Mouse (Mus musculus) layer of hippocampus, adult 8-10 months (tissue): ENCODE results near the gene Axl. TPM values are rescaled to one million over a fixed set of nuclear protein-coding genes. Genes with fewer than 3 reads are reported as not detected.
"Not testable (repeated sequence)": the region's sequence is repeated elsewhere in the genome, so short reads cannot be mapped to it uniquely, and the experiment has no call there.

Experiments
- DNase-seq, 2 experiments: peaks; one replicate each; pipeline ENCODE4 v3.0.0; 2022; ENCODE audit warnings: low spot score in 2 of 2
- total RNA-seq, 4 experiments: library from RNA; stranded (reverse); gene quantifications; 2 replicates each; pipeline ENCODE4 v1.2.4; 2022

The Axl gene
- total RNA-seq, 4 experiments from 2014 or later: 40.7 to 75.5 (median 58.6) TPM

DNA sequence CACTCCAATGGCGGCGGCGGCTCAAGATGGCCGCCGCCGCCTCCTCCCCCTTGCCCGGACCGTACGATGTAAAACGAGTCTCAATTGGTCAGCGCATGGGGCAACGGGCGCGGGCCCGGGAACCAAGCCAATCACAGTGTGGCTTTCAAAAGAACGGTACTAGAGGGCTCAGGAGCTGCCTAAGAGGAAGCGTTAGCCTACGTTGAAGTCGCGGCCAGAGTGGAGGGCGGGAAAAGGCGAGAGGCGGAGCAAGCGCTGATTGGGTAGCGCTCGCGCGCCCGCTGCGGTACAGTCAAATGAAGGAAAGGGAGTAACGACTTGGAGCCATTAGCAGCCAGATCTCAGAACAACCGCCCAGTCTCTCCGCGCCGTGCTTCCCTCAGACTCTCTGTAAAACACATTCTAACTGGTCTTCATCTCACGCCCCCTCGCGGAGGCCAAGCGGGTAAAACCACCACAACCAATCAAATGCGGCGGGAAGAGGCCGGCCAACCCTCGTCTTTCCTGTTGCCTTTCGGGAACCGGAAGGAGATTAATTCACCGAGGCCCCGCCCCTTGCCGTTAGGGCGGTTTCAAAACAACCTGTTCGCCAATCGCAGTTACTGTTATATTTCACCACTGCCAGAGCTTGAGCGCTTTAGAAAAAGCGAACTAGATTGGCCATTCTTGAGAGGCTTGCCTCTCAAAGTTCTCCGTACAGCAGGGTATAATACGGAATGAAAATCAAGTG is 33.6 kb downstream of the Axl start, which contains the start of gene Hnrnpul1:
Gene Hnrnpul1, minus strand, starts transcription at position 20 of the 730 bp plus-strand sequence.
- DNase-seq: peak; percentile 100

DNA sequence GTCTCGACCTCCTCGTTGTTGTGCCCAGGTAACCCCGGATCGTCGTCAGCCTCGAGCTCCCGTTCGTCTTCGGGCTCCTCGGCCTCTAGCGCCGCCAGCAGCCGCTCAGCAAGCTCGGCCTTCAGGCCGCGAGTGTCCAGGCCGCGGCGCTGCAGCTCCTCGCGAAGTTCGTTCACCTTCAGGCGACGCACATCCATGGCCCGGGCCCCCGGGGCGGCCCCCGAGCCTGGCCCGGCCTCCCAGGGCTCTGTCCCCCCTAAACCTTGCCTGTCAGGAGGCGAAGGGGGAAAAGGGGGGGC is 34.1 kb downstream of the Axl start:
- no peak for DNase-seq

DNA sequence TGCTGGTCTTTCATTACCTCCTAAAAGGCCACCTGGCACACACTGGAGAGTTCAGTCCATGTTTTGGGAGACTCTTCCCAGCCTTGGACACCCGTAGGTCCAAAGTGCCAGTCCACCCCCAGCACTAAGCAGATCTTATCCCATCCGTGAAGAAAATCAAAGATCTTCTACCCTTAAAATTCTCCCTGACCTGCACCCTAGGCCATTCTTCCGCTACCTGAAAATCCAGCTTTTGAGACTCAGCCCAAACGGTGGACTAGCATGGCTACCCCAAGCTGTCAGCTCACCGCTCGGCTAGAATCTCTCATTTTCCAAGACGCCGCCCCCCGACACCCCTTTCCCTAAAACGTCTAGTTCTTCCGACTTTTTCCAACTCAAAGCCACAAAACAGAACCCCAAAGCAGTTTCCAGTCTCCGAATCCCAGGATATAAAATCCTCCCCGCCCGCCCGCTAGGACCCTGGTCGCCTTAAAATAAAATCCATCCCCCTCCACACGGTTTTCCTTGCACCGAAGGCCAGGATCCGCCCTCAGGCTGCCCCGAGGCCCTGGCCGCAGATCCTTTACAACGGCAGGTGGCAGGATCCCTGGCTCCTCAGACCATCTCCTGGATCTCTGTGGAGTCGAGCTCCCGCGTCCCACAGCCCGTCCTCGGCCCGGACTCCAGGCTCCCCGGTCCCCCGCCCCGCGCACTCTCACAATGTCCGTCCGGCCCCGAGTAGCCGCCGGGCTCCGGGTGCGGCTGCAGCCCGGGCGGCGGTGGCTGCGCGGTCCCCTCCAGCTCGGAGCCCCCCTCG is 34.7 kb downstream of the Axl start:
- no peak for DNase-seq

DNA sequence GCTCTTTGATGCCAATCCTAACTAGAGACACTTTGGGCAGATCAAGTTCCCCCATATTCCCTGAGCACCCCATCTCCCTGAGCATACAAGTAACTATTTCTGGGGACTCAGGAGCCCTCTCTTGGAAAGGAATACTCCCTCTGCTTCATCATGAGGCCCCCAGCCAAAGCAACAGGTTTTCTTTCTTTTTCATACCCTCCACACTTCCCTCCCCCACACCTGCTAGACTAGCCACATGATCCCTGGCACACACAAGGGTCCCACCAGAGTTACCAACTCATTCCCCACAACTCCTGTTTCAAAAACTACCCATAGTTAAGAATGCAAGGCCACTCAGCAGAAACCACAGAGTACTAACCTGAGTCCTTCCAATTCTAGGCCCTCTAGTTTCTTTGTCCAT is 35.4 kb downstream of the Axl start:
- DNase-seq: no peak

DNA sequence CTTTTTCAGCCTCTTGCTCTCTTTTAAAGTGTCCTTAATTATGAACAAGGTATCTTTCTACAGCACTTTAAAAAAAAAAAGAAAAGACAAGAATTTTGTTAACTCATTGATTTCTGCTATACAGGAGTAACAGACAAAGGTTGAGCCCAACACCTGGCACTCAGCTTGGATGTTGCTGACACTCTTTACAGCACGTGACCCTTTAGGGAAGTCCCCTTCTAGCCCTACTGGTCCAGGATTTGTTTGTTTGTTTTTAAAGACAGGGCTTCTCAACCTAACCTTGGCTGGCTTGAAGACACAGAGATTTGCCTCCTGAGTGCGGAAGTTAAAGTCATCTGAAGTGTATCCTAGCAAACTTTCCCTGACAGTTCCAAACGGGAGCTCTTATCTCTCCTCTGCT is 41.7 kb downstream of the Axl start:
- no peak for DNase-seq

DNA sequence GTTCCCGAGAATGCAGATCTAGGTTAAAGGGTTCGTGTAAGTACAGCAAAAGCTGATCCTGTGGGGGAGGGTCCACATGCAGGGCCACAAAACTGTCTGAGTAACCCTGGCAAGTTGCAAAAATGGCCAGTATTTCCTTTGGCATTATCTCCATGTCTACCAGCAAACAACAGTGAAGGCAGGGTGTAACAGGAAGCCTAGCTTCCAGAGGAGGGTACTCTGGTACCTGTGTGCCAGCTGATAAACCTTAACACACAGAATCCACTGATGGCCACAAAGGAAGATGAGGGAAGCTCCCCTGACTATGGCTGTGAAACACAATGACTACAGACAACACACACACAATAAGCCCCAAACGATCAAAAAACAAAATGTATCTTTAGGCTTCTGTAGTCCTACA is 50.2 kb downstream of the Axl start:
- no peak for DNase-seq

DNA sequence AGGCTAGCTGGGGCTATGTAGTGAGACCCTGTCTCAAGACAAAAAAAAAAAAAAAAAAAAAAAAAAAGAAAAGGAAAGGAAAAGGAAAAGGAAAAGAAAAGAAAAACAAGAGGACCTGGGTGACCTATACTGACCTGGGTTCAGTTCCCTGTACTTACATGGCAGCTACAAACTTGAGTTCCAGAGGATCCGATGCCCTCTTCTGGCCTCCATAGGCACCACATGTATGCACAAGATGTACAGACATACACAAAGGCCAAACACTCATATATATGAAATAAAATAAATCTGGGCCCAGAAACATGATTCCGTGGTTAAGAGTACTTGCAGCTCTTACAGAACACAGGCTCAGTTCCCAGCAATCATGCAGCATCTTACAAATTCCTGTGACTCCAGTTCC is 51.6 kb downstream of the Axl start:
- no peak for DNase-seq

DNA sequence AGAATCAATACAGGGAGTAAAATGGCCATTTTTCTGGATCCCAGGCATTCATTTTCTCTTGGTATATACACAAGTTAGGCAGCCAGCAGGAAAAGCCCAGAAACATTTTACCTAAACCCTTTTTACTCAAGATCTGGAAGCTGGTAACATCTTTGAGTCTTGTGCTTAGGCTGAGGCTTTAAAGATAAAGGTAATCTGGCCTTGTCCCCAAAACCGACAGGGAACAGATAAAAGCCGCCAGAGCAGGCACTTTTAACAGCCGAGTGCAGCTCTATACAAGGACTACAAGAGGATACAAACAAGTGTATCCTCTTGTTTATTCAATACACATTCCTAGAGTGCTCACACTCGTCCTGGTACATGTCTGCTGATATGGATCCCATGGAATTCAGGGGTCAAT is 53.5 kb downstream of the Axl start:
- no peak for DNase-seq

DNA sequence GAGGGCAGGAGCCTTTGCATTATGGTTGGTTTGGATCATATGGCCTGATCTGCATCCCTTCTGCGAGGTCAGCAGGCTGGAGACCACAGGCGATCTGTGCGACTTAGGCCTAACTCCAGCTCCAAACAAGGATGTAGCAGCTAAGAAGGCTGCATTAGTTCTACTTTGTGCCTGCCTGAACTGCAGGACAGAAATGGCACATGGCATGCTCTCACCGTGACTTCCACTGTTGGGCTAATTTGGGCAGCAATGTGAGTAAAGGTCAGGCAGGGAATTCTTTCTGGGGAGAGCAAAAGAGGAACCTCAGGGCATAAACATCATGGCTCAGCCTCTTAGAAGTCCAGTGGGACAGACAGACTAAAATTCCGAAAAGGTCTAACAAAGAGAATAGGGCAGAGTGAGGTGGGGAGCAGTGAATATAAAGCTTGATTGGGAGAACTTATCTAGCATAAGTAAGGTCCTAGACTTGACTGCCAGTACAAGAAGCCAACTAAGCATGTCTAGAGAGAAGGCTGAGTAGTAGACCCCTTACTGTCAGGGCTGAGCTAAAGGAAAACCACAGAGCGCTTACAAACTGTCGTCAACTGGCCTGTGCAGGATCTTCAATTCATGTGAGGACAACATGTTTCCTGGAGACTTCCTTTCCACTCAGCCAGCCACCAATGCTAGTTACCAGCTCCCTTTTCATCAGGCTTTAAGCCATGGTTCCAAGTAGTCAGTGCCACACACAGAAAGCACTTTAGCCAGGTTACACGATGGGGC is 57.0 kb downstream of the Axl start:
- DNase-seq: no peak

DNA sequence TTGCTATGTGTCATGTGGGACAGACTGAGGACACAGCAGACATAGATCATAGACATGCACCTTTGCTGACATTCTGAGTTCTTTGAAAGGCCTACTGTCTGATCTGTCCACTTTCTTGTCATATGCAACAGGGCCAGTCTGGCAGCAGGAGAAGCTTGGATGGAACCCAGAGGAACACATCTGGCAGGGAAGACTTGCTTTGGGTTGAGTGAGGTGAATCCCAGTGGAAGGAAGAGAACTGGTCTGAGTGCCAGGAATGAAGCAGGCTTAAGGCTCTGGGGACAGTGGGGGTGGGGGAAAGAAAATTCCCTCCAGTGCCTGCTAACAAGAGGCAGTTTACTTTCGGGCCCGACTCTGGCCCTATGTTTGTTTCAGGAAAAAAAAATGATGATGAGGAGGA is 58.6 kb downstream of the Axl start:
- no peak for DNase-seq

DNA sequence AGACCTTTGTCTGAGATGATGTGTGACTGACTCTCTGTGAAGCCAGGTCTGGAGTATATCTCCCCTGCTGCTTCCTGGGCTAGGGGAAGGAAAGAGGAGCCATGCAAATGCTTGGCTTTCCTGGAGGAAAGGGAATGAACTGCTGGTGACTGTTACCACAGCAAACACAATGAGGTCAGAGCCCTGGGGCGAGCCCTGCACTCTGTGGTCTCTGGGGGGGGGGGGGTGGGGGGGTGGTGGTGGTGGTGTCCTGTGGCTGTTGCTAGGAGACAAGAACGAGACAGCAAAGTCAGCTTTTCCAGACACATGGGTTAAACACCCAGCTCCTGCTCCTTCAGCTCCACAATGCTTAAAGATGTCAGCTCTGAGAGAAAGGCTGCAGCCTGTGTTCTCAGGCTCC is 59.1 kb downstream of the Axl start:
- DNase-seq: no peak

DNA sequence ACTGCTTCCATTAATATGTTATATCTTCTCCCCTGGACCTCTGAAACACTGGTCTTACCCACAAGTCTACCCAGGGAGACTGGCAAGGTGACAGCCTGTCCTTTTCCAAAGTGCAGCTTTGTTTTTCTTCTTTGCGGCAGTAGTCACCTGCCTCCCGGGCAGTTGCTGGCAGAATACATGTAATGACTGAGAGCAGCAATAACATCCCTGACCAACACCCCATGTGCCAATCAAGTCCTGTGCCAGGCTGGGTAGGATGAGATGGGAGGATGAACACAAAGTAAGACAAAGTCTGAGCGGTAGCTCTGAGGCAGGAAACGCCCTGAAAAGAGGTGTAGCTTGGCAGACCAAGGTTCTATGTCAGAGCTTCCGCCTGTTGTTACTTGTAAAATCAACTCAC is 60.7 kb downstream of the Axl start:
- no peak for DNase-seq

DNA sequence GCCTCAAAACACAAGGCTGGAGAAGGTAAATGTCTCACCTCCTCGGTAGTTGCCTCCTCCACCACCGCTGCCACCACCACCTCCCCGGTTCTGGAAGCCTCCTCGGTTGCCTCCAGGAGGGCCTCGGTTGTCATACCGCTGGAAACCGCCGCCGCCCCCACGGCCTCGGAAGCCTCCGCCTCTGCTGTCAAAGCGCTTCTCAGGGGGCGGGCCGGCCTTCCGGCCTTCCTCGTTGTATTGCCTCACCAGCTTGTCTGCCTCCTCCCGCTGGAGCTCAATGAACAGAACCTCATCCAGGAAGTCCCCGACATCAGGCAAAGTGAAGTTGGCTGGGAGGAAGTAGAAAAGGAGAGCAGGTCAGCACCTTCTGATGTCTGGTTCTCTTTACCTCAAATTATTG is 62.6 kb downstream of the Axl start:
- no peak for DNase-seq

DNA sequence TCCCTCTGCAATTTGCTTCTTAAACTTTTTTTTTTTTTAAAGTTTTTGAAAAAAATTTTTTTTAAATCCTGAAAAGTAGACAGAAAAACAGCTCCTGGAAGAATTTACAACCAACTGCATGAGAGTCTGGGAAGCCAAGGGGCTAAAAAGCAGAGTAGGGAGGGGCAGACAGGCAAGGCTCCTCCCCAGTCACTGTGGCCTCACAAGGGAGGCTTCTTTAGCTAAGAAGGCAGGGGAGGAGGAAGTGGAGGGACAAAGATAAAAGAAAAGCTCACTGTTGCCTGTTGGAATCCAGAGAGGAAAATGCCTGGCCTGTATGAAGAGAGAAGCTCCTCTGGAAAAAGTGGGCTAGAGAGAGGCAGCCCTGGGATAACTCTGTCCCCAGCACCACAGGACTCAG is 66.7 kb downstream of the Axl start:
- DNase-seq: not testable (repeated sequence)

DNA sequence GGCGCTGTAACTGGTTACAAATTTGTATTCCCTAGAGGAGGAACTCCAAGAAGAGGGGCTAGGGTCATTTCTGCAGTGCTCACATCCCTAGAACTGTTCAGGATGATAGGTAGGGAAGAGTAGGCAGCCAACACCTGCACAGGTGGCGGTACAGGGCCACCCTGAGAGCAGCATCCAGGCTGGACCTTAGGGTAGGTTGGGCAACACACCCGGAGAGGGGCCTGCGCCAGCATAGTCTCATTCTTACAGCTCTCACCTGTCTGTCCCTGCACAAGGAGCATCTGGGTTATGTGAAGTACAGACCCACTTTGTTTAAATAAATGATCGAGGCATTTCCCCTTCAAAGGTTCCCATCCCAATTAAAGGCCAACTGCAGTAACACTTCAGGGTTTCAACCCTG is 67.7 kb downstream of the Axl start:
- DNase-seq: no peak

DNA sequence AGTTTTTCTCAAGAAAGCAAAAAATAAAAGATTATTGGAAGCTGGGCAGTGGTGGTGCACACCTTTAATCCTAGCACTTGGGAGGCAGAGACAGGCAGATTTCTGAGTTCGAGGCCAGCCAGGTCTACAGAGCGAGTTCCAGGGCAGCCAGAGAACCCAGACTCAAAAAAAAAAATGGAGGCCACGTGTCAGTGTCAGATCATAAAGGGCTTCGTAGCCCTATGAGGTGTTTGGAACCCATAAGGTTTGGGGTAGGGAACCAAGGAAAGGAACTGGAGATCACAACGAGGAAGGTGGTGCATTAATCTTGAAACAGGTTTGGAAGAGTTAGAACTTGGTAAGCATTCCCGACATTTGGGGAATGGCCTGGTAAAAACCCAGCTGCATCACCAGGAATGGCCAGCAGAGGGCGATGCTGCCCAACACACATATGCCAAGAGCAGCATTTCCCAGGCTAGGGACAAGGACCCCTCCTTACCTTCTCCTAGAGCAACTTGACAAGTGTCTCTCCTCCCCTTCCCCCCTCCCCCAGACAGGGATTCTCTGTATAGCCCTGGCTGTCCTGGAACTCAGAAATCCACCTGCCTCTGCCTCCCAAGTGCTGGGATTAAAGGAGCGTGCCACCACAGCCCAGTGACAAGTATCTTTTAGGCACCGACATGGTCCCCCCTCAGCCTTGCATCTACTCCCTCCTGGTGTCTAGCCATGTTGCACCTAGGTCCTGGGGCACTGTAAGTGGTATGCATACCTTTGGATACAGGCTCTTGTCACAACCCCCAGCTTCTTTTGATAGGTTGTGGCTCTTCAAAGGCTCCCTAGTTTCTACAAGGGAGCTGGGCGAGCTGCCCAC is 68.5 kb downstream of the Axl start:
- peak in 1 of 2 experiments; percentile 82 for DNase-seq

DNA sequence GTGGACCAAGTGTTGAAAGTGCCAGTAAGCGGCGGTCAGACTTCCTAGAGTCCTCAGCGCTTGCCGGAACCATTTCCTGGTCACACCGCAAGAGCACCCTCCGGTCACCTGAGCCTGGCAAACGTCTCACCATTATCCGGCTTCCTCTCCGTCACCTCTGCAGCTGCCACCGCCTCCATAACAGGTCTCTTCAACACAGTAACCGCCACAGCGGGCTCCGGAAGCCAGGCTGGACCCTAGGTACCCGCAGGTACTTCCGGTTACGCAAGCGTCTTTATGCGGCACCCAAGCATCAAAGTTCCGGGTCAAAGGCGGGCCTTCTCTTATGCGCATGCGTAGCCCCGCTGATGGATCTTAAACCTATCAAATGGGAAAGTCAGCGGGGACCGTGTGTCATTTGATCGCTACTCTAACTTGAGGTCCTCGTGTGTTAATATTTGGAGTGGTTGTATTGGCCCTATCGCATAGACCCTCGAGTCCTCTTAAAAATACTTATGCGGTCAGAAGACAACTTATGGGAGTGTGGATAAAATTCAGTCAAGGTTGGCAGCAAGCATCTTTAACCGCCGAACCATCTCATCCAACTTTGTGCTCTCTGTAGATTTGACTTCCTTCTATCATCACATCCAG is 69.6 kb downstream of the Axl start, which contains the start of gene Ccdc97:
Gene Ccdc97, minus strand, starts transcription at position 301 of the 630 bp plus-strand sequence.
- DNase-seq: peak; percentile 93 to 97

DNA sequence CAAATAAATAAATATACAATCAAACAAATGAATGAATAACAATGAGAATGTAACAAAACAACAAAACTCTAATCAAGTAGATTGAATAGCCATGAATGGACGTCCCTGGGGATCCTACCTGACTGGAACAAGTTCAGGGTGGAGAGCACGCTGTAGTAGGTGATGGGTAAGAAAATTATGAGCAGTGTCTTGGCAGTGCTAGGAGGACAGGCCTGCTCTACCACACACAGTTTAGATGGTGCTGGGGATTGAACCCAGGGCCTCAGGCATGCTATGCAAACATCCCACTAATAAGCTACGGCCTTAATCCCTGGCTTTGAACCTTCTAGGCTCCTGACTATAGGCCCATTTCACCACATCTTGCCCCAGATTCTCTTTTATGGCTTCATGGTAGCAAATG is 71.0 kb downstream of the Axl start:
- no peak for DNase-seq

DNA sequence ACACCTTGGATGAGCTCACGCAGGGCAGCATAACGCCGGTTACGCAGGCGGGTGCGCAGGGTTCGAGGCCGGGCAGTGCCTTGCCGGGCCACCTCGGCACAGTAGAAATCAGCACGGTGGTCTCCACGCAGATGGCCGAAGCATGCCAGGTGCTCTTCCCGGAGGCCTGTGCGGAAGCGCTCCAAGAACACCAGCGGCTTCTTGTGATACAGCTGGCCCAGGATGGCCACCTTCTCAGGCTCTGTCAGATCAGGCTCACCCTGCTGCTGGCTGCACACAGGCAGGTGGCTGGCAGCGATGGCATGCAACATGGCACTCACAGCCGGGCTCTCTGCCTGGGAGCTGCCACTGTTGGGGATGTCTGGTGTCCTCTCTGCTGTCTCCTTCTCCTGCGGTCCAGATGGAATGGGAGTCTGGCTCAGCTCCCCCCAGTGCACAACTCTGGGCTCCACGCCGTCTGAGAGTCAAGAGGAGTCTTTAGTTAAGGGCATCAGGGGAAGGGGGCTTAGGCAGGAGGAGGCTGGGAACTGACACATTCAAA is 72.7 kb downstream of the Axl start:
- no peak for DNase-seq

DNA sequence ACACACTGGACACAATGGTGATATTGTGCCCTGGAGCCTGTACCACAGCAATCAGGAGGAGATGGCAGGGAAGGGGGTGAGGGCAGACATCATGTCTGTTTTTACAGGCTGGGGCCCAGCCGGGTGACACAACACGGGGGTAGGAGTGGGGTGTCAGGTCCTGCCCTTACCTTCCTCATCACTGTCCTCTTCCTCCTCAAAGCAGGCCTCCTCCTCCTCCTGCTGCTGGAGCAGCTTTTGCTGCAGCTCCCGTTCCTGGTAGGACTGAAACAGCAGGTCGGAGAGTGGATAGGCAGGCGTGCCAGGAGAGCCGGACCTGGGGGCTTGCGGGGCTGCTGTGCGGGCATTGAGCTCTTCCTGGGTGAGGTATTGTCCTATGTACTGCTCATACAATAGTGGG is 73.9 kb downstream of the Axl start:
- DNase-seq: no peak

DNA sequence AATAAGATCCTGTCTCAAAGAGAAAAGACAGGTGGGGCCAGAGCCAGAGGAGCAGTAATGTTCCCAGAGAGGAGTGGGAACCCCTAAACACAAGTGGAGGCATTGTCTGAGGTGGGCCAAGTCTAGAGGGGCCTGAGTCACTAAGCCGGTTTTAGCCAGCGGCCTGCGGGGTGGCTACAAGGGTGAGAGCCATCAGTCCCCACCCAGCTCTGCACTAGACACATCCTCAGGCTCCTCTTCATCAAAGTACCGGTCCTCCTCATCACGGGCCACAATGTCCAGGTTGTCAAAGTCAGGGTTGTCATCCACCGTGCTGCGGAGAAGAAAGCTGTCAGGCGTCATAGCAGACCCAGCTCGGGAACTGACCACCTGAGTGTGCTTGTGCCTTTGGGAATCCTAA is 75.7 kb downstream of the Axl start:
- no peak for DNase-seq
